Mouse (Mus musculus): ENCODE results near the gene Slc7a11. TPM values are rescaled to one million over a fixed set of nuclear protein-coding genes. Genes with fewer than 3 reads are reported as not detected.

Slc7a11 gene
- total RNA-seq, 2 experiments from 2014 or later = 23.6 to 27.6 TPM

DNA sequence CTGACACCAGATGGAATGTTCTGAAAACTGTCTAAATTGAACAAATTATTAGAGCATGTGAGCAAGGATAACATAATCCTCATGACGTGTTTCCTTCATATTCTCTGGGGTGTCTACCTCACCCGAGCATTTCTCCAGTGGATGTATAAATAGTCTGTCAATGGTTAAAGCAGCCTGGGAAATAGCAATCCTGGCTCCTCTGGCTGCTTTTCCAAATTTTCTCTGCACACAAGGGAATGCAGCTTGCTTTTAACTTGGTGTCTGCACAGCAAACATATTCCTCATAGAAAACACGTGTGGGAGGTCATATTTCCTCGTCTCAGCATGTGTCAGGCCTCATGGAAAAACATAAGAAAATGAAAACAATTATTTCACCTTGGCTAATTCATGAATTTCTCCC, 586.6 kb downstream of the Slc7a11 start:
- no peak for DNase-seq

DNA sequence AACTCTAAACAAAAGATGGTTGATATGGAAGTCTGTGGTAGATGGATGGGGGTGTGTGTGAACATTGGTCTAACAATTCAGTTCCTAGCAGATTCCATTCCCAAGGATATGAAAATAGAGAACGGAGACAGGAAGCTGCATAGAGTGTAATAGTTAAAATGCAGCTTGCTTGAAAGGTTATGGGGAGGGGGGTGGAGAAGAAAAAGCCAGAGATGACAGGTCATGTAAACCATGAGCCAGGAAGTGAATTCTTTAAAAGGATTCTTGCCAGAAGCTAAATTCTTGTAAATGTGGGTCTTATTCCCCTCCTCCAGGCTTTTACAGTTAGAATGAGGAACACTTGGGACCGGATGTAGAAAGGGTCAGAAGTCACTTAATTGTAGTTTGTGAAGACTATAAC, 589.1 kb downstream of the Slc7a11 start:
- DNase-seq = no peak

DNA sequence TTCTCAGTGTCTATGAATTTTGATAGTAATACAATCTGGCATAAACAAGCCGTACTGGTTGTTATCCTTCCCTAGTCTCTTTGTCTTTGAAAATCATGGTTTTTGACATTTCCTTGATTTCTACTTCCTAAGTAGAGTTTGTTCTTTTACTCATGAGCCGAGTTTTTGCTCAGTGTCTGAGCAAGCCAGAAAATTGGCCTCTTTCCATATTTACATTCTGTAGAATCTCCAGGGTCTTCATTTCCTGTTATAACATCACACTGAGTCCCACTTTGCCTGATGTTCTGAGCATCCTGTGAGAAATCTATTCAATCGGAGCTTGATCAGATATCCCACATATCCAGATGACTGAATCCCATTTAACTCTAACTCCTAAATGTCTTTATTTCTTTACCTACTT, 600.4 kb downstream of the Slc7a11 start:
- no peak for DNase-seq
